8 mouse cellular contexts compared by ENCODE assay signal in genomic region chr1:182124506-182124905, GRCm38 (mm10). TPM values are rescaled to one million over a fixed set of nuclear protein-coding genes. Genes with fewer than 3 reads are reported as not detected.
DNase-seq lines count a peak whose midpoint lies in the region; ATAC-seq lines count a peak whose summit lies in the region.

Srp9 (plus strand) TSS chr1:182124737.

- no peaks in the 10 kb centered on the region for H3K27me3 ChIP-seq in megakaryocyte, embryonic 14.5 days (replicated peaks)

- peaks cover 35% of the 10 kb centered on the region for H3K36me3 ChIP-seq in megakaryocyte, embryonic 14.5 days (replicated peaks; ENCODE audit: low read length)

- H3K4me3 ChIP-seq in megakaryocyte, embryonic 14.5 days (replicated peaks): peak within 1 kb of the TSS; percentile 97

- H3K4me1 ChIP-seq in megakaryocyte, embryonic 14.5 days: peaks cover 45% of the 10 kb centered on the region

- H3K9me3 ChIP-seq in megakaryocyte, embryonic 14.5 days: no peaks in the 10 kb centered on the region

- ATAC-seq in common myeloid progenitor, adult 5-6 weeks (replicated peaks; ENCODE audit: low read depth, poor library complexity, severe bottlenecking): peak; percentile 94

- DNase-seq in ZHBTc4 (ENCODE audit: low read depth, low spot score): peak; percentile 99
- DNase-seq in gastrocnemius, adult 8-10 months (ENCODE audit: low spot score in 2 of 2): peak; percentile 96 to 97
- peak; percentile 87 for DNase-seq in hindlimb bud, embryonic 11.5 days (ENCODE audit: extremely low spot score, low read depth, low spot score)
- DNase-seq in left cerebral cortex, adult 8-10 months (ENCODE audit: low spot score in 2 of 2): peak; percentile 94 to 97
- peak; percentile 98 to 99 for DNase-seq in right cerebral cortex, postnatal 10 days (ENCODE audit: low spot score in 2 of 2)
- DNase-seq in urinary bladder, postnatal 25 days (ENCODE audit: low spot score): peak; percentile 96

RNA-seq across cellular contexts. Expression of gene Srp9, which starts in this region (rescaled TPM):
- total RNA-seq in common myeloid progenitor, adult 5-6 weeks (2017): 103 and 131 TPM in 2 replicates
- total RNA-seq in gastrocnemius, adult 8-10 months (2022): 10 to 100 TPM; 41.5 to 49.1 (median 45.6) TPM
- 10 to 100 TPM; 53.4 to 66.8 (median 60.4) TPM for total RNA-seq in left cerebral cortex, adult 8-10 months (2022)
- polyA plus RNA-seq in megakaryocyte, embryonic 14.5 days (2012; ENCODE audit: insufficient read depth, low replicate concordance): 16.4 and 53.1 TPM in 2 replicates

Comparison
In these comparisons a context has a peak if more than half of its experiments do, and no peak if none do; other contexts are left out.
1. Peak in every context shown above with its lines: DNase-seq, ATAC-seq and H3K4me3 ChIP-seq.